Mouse (Mus musculus): Measurements from ENCODE around the gene Tspan18. TPM values are rescaled to one million over a fixed set of nuclear protein-coding genes. Genes with fewer than 3 reads are reported as not detected.

The Tspan18 gene
- polyA plus RNA-seq, 1 experiment, result 1.0 TPM

DNA sequence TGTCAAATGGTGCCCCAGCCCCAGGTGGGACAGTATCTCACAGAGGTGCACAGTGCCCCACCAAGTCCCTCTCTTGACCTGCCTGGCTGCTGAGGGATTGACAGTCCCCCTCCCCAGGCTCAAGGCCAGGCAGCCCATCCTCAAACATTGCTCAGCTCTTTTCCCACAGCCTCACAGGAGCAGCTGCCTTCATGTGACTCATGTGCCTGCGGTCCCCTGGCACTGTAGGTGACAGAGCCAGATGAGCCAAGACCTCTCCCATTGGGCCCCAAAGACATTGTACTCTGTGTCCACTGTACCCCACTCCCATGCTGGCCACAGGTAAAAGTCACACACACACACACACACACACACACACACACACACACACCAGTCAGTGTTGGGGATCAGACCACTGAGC lies 128.2 kb downstream of the Tspan18 start:
- Histone ChIP-seq H3K9ac (ENCODE audit: low read depth, poor library complexity, severe bottlenecking) (no peak overlapping the region), H3K36me3 (ENCODE audit: control insufficient read depth, insufficient read depth, low read length, poor library complexity, severe bottlenecking) (no peaks in the 10 kb centered on the region), H3K9me3 (replicated peaks; ENCODE audit: control insufficient read depth, insufficient read depth, low read length, poor library complexity, severe bottlenecking) (no peaks in the 10 kb centered on the region), H3K4me1 (ENCODE audit: control insufficient read depth, insufficient read depth, low read length) (no peaks in the 10 kb centered on the region), H3K27me3 (ENCODE audit: control insufficient read depth, insufficient read depth, low read length, poor library complexity, severe bottlenecking) (no peaks in the 10 kb centered on the region), H3K27ac (ENCODE audit: insufficient read depth, low read length) (no peak overlapping the region), H3K4me3 (ENCODE audit: low read depth, low read length) (no peak overlapping the region)
- no peak for TF ChIP-seq POLR2A (IDR thresholded peaks at IDR 0.05; ENCODE audit: insufficient read depth, low read length)
- no peak for TF ChIP-seq EP300 (IDR thresholded peaks at IDR 0.05; ENCODE audit: insufficient read depth, low read depth, low read length)
- no peak for TF ChIP-seq CTCF (IDR thresholded peaks at IDR 0.05; ENCODE audit: low read depth, low read length)

DNA sequence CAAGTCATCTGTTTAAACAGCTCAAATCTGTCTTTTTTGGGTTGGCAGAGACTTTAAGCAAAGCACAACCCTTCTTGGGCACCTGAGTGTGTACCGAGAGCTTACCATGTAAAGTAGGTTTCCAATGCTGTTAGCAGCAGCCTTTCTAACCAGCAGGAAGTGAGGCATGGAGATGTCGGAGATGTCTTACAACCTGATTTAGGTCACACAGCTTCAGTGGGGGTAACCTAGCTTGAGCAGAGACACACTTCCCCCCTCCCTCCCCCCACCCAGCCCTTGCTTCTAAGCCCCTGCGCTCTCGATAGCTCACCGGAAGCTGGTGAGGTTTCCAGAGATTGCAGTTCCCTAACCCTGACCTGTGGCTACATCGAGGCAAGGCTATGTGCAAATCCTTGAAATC lies 129.7 kb downstream of the Tspan18 start:
- TF ChIP-seq EP300 (IDR thresholded peaks at IDR 0.05; ENCODE audit: insufficient read depth, low read depth, low read length) (no peak), POLR2A (IDR thresholded peaks at IDR 0.05; ENCODE audit: insufficient read depth, low read length) (no peak), CTCF (IDR thresholded peaks at IDR 0.05; ENCODE audit: low read depth, low read length) (no peak)
- Histone ChIP-seq H3K27me3 (ENCODE audit: control insufficient read depth, insufficient read depth, low read length, poor library complexity, severe bottlenecking) (no peaks in the 10 kb centered on the region), H3K9me3 (replicated peaks; ENCODE audit: control insufficient read depth, insufficient read depth, low read length, poor library complexity, severe bottlenecking) (no peaks in the 10 kb centered on the region), H3K36me3 (ENCODE audit: control insufficient read depth, insufficient read depth, low read length, poor library complexity, severe bottlenecking) (no peaks in the 10 kb centered on the region), H3K27ac (ENCODE audit: insufficient read depth, low read length) (no peak overlapping the region), H3K9ac (ENCODE audit: low read depth, poor library complexity, severe bottlenecking) (no peak overlapping the region), H3K4me1 (ENCODE audit: control insufficient read depth, insufficient read depth, low read length) (no peaks in the 10 kb centered on the region), H3K4me3 (ENCODE audit: low read depth, low read length) (no peak overlapping the region)

DNA sequence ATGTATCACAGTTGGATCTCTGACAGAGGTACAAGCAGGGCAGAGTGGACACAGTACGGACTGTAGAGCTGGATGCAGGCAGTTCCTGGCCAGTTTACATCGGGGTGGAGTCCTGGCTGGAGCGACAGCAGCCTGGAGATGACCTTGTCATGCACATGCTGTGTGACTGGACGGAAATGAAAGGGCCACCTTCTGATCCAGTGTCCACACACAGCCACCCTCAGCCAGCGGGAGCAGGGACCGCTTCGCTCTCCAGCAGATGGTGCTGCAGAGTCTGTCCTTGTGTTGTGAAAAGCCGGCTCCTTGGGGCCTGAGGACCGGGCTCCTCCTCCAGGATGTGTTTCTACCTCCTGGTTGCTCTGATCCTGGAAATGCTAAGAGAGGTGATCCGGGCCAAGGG lies 130.6 kb downstream of the Tspan18 start:
- Histone ChIP-seq H3K27me3 (ENCODE audit: control insufficient read depth, insufficient read depth, low read length, poor library complexity, severe bottlenecking) (no peaks in the 10 kb centered on the region), H3K9me3 (replicated peaks; ENCODE audit: control insufficient read depth, insufficient read depth, low read length, poor library complexity, severe bottlenecking) (no peaks in the 10 kb centered on the region), H3K27ac (ENCODE audit: insufficient read depth, low read length) (no peak overlapping the region), H3K4me1 (ENCODE audit: control insufficient read depth, insufficient read depth, low read length) (no peaks in the 10 kb centered on the region), H3K9ac (ENCODE audit: low read depth, poor library complexity, severe bottlenecking) (no peak overlapping the region), H3K4me3 (ENCODE audit: low read depth, low read length) (no peak overlapping the region), H3K36me3 (ENCODE audit: control insufficient read depth, insufficient read depth, low read length, poor library complexity, severe bottlenecking) (no peaks in the 10 kb centered on the region)
- peak; percentile 75 for TF ChIP-seq CTCF (IDR thresholded peaks at IDR 0.05; ENCODE audit: low read depth, low read length)
- TF ChIP-seq EP300 (IDR thresholded peaks at IDR 0.05; ENCODE audit: insufficient read depth, low read depth, low read length), result no peak
- no peak for TF ChIP-seq POLR2A (IDR thresholded peaks at IDR 0.05; ENCODE audit: insufficient read depth, low read length)

DNA sequence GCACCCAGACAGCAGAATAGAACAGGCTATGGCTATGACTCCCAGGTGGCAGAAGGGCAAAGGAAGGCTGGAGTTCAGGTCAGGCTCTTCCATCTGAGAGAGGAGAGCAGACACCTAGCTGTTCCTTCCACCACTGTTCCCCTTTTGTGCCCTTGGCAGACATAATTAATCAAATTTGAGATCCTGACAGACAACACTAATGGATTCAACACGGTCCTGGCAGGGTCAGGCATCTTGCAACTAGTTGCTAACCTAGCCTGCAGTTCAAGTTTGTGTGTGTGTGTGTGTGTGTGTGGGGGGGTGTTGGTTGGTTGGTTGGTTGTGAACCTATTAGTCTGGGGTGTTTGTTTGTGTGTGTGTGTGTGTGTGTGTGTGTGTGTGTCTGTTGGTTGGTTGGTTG lies 131.5 kb downstream of the Tspan18 start:
- H3K27me3 ChIP-seq (ENCODE audit: control insufficient read depth, insufficient read depth, low read length, poor library complexity, severe bottlenecking), result no peaks in the 10 kb centered on the region
- H3K9me3 ChIP-seq (replicated peaks; ENCODE audit: control insufficient read depth, insufficient read depth, low read length, poor library complexity, severe bottlenecking), result no peaks in the 10 kb centered on the region
- H3K4me1 ChIP-seq (ENCODE audit: control insufficient read depth, insufficient read depth, low read length), result no peaks in the 10 kb centered on the region
- no peak overlapping the region for H3K27ac ChIP-seq (ENCODE audit: insufficient read depth, low read length)
- H3K9ac ChIP-seq (ENCODE audit: low read depth, poor library complexity, severe bottlenecking), result no peak overlapping the region
- no peak overlapping the region for H3K4me3 ChIP-seq (ENCODE audit: low read depth, low read length)
- TF ChIP-seq POLR2A (IDR thresholded peaks at IDR 0.05; ENCODE audit: insufficient read depth, low read length) (no peak), CTCF (IDR thresholded peaks at IDR 0.05; ENCODE audit: low read depth, low read length) (no peak), EP300 (IDR thresholded peaks at IDR 0.05; ENCODE audit: insufficient read depth, low read depth, low read length) (no peak)
- no peaks in the 10 kb centered on the region for H3K36me3 ChIP-seq (ENCODE audit: control insufficient read depth, insufficient read depth, low read length, poor library complexity, severe bottlenecking)

DNA sequence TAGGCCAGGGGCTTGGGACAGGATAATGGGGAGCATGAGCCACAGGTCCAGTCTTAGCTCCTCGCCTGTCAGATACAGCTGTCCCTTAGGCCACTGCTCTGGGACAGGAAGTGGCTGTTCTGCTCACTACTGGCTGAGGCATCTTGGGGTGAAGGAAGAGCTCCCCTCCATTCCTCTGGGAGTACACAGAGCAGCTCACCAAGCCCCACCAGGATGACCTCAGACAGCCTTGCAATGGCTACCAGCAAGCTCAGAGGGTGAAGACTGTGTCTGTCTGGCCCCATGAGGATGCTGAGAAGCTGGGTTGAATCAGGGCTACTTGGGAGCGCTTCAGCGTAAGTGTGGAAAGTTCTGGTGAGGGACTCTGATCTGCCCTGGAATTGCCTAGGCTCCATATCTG lies 132.3 kb downstream of the Tspan18 start:
- H3K9ac ChIP-seq (ENCODE audit: low read depth, poor library complexity, severe bottlenecking), result no peak overlapping the region
- H3K27ac ChIP-seq (ENCODE audit: insufficient read depth, low read length), result no peak overlapping the region
- H3K36me3 ChIP-seq (ENCODE audit: control insufficient read depth, insufficient read depth, low read length, poor library complexity, severe bottlenecking), result no peaks in the 10 kb centered on the region
- no peak for TF ChIP-seq POLR2A (IDR thresholded peaks at IDR 0.05; ENCODE audit: insufficient read depth, low read length)
- TF ChIP-seq EP300 (IDR thresholded peaks at IDR 0.05; ENCODE audit: insufficient read depth, low read depth, low read length), result no peak
- TF ChIP-seq CTCF (IDR thresholded peaks at IDR 0.05; ENCODE audit: low read depth, low read length), result no peak
- no peaks in the 10 kb centered on the region for H3K27me3 ChIP-seq (ENCODE audit: control insufficient read depth, insufficient read depth, low read length, poor library complexity, severe bottlenecking)
- H3K4me3 ChIP-seq (ENCODE audit: low read depth, low read length), result no peak overlapping the region
- H3K9me3 ChIP-seq (replicated peaks; ENCODE audit: control insufficient read depth, insufficient read depth, low read length, poor library complexity, severe bottlenecking), result no peaks in the 10 kb centered on the region
- no peaks in the 10 kb centered on the region for H3K4me1 ChIP-seq (ENCODE audit: control insufficient read depth, insufficient read depth, low read length)

DNA sequence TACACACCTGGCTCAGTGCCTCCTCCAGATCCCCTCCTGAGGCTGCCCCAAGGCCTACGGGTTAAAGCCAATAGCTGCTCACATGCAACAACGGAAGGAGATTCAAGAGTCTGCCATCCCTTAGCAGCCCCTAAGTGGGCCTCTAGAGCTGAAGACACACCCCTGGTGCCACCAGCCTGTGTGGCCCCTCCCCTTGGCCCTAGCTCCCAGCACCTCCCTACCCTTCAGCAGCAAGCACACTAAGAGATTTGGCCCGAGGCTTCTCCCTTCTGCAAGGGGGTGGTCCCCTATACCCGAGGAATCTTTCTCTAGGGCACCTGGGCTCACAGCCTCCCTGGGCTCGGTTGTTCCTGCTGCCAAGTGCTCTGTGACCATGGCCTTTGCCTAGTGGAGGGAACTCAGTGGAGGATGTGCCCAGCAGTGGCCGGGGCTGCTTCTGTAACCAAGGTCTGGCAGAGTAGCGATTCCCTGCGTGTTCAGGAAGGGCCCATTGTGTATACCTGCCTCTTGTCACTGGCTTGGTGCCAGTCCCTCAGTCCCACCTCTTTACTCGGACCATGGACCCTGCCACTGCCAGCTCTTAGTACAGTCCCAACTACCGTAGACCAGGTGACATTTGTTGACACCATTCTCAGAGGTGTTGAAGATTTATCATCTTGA lies 133.5 kb downstream of the Tspan18 start:
- H3K9ac ChIP-seq (ENCODE audit: low read depth, poor library complexity, severe bottlenecking), result no peak overlapping the region
- no peaks in the 10 kb centered on the region for H3K36me3 ChIP-seq (ENCODE audit: control insufficient read depth, insufficient read depth, low read length, poor library complexity, severe bottlenecking)
- no peaks in the 10 kb centered on the region for H3K9me3 ChIP-seq (replicated peaks; ENCODE audit: control insufficient read depth, insufficient read depth, low read length, poor library complexity, severe bottlenecking)
- H3K4me1 ChIP-seq (ENCODE audit: control insufficient read depth, insufficient read depth, low read length), result no peaks in the 10 kb centered on the region
- H3K27ac ChIP-seq (ENCODE audit: insufficient read depth, low read length), result no peak overlapping the region
- H3K4me3 ChIP-seq (ENCODE audit: low read depth, low read length), result no peak overlapping the region
- TF ChIP-seq CTCF (IDR thresholded peaks at IDR 0.05; ENCODE audit: low read depth, low read length) (no peak), POLR2A (IDR thresholded peaks at IDR 0.05; ENCODE audit: insufficient read depth, low read length) (no peak), EP300 (IDR thresholded peaks at IDR 0.05; ENCODE audit: insufficient read depth, low read depth, low read length) (no peak)
- no peaks in the 10 kb centered on the region for H3K27me3 ChIP-seq (ENCODE audit: control insufficient read depth, insufficient read depth, low read length, poor library complexity, severe bottlenecking)
